Comparison of ENCODE assay signal across 23 mouse cellular contexts in the genomic region with DNA sequence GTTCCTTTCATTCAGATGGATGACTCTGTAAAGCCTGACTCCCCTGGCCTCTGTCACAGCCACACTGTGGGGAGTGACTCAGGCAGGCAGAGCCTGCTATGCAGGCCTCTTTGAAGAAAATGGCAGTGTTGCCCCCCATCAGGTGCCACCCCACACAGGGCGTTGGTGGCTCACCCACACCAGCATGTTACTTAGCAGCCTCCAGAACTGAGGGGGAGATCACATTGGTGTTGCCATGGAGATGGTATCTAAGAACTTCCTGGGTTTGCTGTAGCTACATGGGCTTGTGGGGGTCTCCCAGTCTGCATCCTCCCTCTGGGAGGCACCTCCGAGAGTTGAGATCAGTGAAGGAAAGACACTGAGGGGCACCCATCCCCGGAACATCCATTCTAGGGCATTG. TPM values are rescaled to one million over a fixed set of nuclear protein-coding genes. Genes with fewer than 3 reads are reported as not detected.
DNase-seq lines count a peak whose midpoint lies in the region; ATAC-seq and TF ChIP-seq lines count a peak whose summit lies in the region.
"Had no signal": no experiment of that assay in that cellular context is flagged by ENCODE, and none has a peak within 500 bp of the region (broad histone marks: within the 10 kb centered on the region; RNA-seq: fewer than 3 reads in every experiment).

No protein-coding gene starts in this region.

- no peak overlapping the region for H3K4me2 ChIP-seq in forebrain, embryonic 13.5 days
- no peak overlapping the region for H3K4me2 ChIP-seq in hindbrain, embryonic 16.5 days (ENCODE audit: low read length)
- H3K4me2 ChIP-seq: heart, embryonic 11.5 days; hindbrain, embryonic 14.5 days; liver, embryonic 15.5 days; neural tube, embryonic 15.5 days; stomach, embryonic 15.5 days had no signal

- no peak for TF ChIP-seq CTCF in layer of hippocampus, adult 2 months (conservative IDR thresholded peaks at IDR 0.05)

- no peaks in the 10 kb centered on the region for H3K36me3 ChIP-seq in forebrain, embryonic 13.5 days (ENCODE audit: poor library complexity, severe bottlenecking)
- no peaks in the 10 kb centered on the region for H3K36me3 ChIP-seq in forebrain, embryonic 10.5 days (replicated peaks)
- H3K36me3 ChIP-seq in hindbrain, embryonic 16.5 days (ENCODE audit: control insufficient read depth, insufficient read depth, low read length) = peaks cover 4% of the 10 kb centered on the region; the same call in 1 of the 2 replicates
- H3K36me3 ChIP-seq: G1E; liver, embryonic 15.5 days; stomach, embryonic 15.5 days had no signal

- no peak for DNase-seq in forebrain, embryonic 10.5 days (ENCODE audit: extremely low spot score, low spot score)
- peak; percentile 46 to 59 for DNase-seq in left cerebral cortex, postnatal 25 days (ENCODE audit: low spot score in 2 of 2)
- DNase-seq in left cerebral cortex, adult 11 months (ENCODE audit: low spot score) = no peak
- DNase-seq in layer of hippocampus, adult 2 months (ENCODE audit: low spot score in 2 of 2) = peak; percentile 48 to 76
- DNase-seq in right cerebral cortex, postnatal 4 days = peak; percentile 21
- DNase-seq in adipocyte (ENCODE audit: low spot score) = no peak
- DNase-seq: adrenal gland, adult 2 months; cerebellum, adult 18-20 months; heart, postnatal 14 days; lung, postnatal 14 days; spleen, adult 18-20 months had no signal

- no peaks in the 10 kb centered on the region for H3K27me3 ChIP-seq in forebrain, embryonic 13.5 days
- H3K27me3 ChIP-seq in forebrain, embryonic 10.5 days (ENCODE audit: poor library complexity, severe bottlenecking) = no peaks in the 10 kb centered on the region; the same call in 1 of the 2 replicates
- H3K27me3 ChIP-seq in hindbrain, embryonic 16.5 days (replicated peaks; ENCODE audit: control insufficient read depth, insufficient read depth, low read length) = no peaks in the 10 kb centered on the region
- H3K27me3 ChIP-seq: liver, embryonic 15.5 days; neural tube, embryonic 15.5 days; stomach, embryonic 15.5 days had no signal

- 62% methylated on average over 3 of the region's 3 CpGs for WGBS in forebrain, embryonic 13.5 days
- WGBS in forebrain, embryonic 10.5 days = 79% methylated on average over 3 of the region's 3 CpGs
- WGBS in hindbrain, embryonic 16.5 days = 51% methylated on average over 3 of the region's 3 CpGs

- no peak overlapping the region for H3K27ac ChIP-seq in forebrain, embryonic 13.5 days
- H3K27ac ChIP-seq in forebrain, embryonic 10.5 days = no peak overlapping the region
- H3K27ac ChIP-seq in layer of hippocampus, adult 2 months = peak overlapping the region; percentile 93
- no peak overlapping the region for H3K27ac ChIP-seq in hindbrain, embryonic 16.5 days (ENCODE audit: low read depth, low read length)
- H3K27ac ChIP-seq: hindbrain, embryonic 14.5 days; liver, embryonic 15.5 days; neural tube, embryonic 15.5 days; stomach, embryonic 15.5 days had no signal

- no peak overlapping the region for H3K9ac ChIP-seq in forebrain, embryonic 13.5 days
- no peak overlapping the region for H3K9ac ChIP-seq in hindbrain, embryonic 16.5 days (ENCODE audit: low read depth, low read length)
- H3K9ac ChIP-seq: hindbrain, embryonic 14.5 days; liver, embryonic 15.5 days; neural tube, embryonic 15.5 days; stomach, embryonic 15.5 days had no signal

- ATAC-seq in forebrain, embryonic 13.5 days = 0 out of 2 replicates have a peak, but pooled peaks have one; percentile 42
- no peak for ATAC-seq in hindbrain, embryonic 16.5 days
- ATAC-seq: CD4-positive, CD25-positive, alpha-beta regulatory T cell, adult 4 months; intestine, embryonic 16.5 days had no signal

- no peak overlapping the region for H3K4me3 ChIP-seq in forebrain, embryonic 13.5 days
- no peak overlapping the region for H3K4me3 ChIP-seq in forebrain, embryonic 10.5 days
- no peak overlapping the region for H3K4me3 ChIP-seq in layer of hippocampus, adult 2 months
- H3K4me3 ChIP-seq in hindbrain, embryonic 16.5 days (ENCODE audit: low read length) = no peak overlapping the region
- H3K4me3 ChIP-seq: erythroblast, embryonic 14.5 days; liver, embryonic 15.5 days; myocyte; neural tube, embryonic 15.5 days; stomach, embryonic 15.5 days had no signal

- intact Hi-C loops in left cerebral cortex, postnatal 25 days (cut with DNase I) = loop anchor here (5.0 kb wide), 1 partner anchor 117 kb away; no protein-coding TSS in a partner anchor

- H3K9me3 ChIP-seq in forebrain, embryonic 13.5 days (replicated peaks) = no peaks in the 10 kb centered on the region
- no peaks in the 10 kb centered on the region for H3K9me3 ChIP-seq in forebrain, embryonic 10.5 days
- H3K9me3 ChIP-seq in hindbrain, embryonic 16.5 days (ENCODE audit: control insufficient read depth, low read length) = no peaks in the 10 kb centered on the region
- H3K9me3 ChIP-seq: G1E; liver, embryonic 15.5 days; neural tube, embryonic 15.5 days; stomach, embryonic 15.5 days had no signal

- peaks cover 24% of the 10 kb centered on the region for H3K4me1 ChIP-seq in forebrain, embryonic 13.5 days
- H3K4me1 ChIP-seq in forebrain, embryonic 10.5 days = peaks cover 28% of the 10 kb centered on the region
- peaks cover 20% of the 10 kb centered on the region for H3K4me1 ChIP-seq in hindbrain, embryonic 16.5 days (ENCODE audit: control insufficient read depth, insufficient read depth, low read depth, low read length)
- H3K4me1 ChIP-seq: liver, embryonic 15.5 days; stomach, embryonic 15.5 days had no signal

RNA-seq across cellular contexts. Expression of gene Ablim2, which starts 52.8 kb away (rescaled TPM):
- polyA plus RNA-seq in forebrain, embryonic 13.5 days (2015; fragmentation: Nextera tagmentation; extraction: Ambion mirVana) = 2.0 and 3.5 TPM in 2 replicates
- polyA plus RNA-seq in forebrain, embryonic 10.5 days (2016; fragmentation: Nextera tagmentation; extraction: Ambion mirVana) = 0.49 TPM in 1 of 2 replicates, not detected in the other
- total RNA-seq in left cerebral cortex, postnatal 25 days (2021) = 100 to 1,000 TPM; 175 to 209 TPM
- 100 to 1,000 TPM; 133 to 163 TPM for total RNA-seq in layer of hippocampus, adult 2 months (2021)
- polyA plus RNA-seq in hindbrain, embryonic 16.5 days (2015; fragmentation: Nextera tagmentation; extraction: Ambion mirVana) = 39.3 and 40.2 TPM in 2 replicates
- polyA plus RNA-seq: erythroblast, embryonic 14.5 days; G1E had no signal

Comparison
In these comparisons a context has a peak if more than half of its experiments do, and no peak if none do; other contexts are left out.
1. DNase-seq: peak in left cerebral cortex, postnatal 25 days (2 of 2), layer of hippocampus, adult 2 months (2 of 2) and right cerebral cortex, postnatal 4 days (single experiment); none in forebrain, embryonic 10.5 days (single experiment), left cerebral cortex, adult 11 months (single experiment) and adipocyte (single experiment).